Mouse (Mus musculus) embryonic facial prominence, embryonic 13.5 days (tissue): ENCODE results near the gene Smg6. TPM values are rescaled to one million over a fixed set of nuclear protein-coding genes. Genes with fewer than 3 reads are reported as not detected.
A peak's percentile ranks its signal among the peaks of the same experiment; 100 is the strongest.

Experiments used
- ATAC-seq: fragments of 200-750 bp; cut with Nextera tagmentation; 2 replicates; pipeline ENCODE4 v1.8.0; 2017; ENCODE audit warnings: low read depth; ENCODE audit not compliant: insufficient number of reproducible peaks, insufficient read depth, low FRiP score, low TSS enrichment
- H3K27ac ChIP-seq: fragments of 300-500 bp; sonication (generic); 2 replicates; pipeline ENCODE4 v1.5.1; 2015; ENCODE audit warnings: moderate library complexity, mild to moderate bottlenecking, inconsistent platforms
- H3K27me3 ChIP-seq: fragments of 300-500 bp; sonication (generic); 2 replicates; pipeline ENCODE4 v1.6.1; 2015; ENCODE audit warnings: mild to moderate bottlenecking, inconsistent platforms
- H3K36me3 ChIP-seq: fragments of 300-500 bp; sonication (generic); 2 replicates; pipeline ENCODE4 v1.6.1; 2015; ENCODE audit warnings: mild to moderate bottlenecking, inconsistent platforms
- H3K4me1 ChIP-seq: fragments of 300-500 bp; sonication (generic); 2 replicates; pipeline ENCODE4 v1.6.1; 2015; ENCODE audit warnings: inconsistent platforms
- H3K4me2 ChIP-seq: fragments of 300-500 bp; sonication (generic); 2 replicates; pipeline ENCODE4 v1.6.1; 2015; ENCODE audit warnings: moderate library complexity, mild to moderate bottlenecking, inconsistent platforms
- H3K4me3 ChIP-seq: fragments of 300-500 bp; sonication (generic); 2 replicates; pipeline ENCODE4 v1.5.1; 2015; ENCODE audit warnings: mild to moderate bottlenecking, inconsistent platforms
- H3K9ac ChIP-seq: fragments of 300-500 bp; sonication (generic); 2 replicates; pipeline ENCODE4 v1.6.1; 2015; ENCODE audit warnings: mild to moderate bottlenecking, inconsistent platforms
- H3K9me3 ChIP-seq: fragments of 300-500 bp; sonication (generic); 2 replicates; pipeline ENCODE4 v1.6.1; 2016; ENCODE audit warnings: inconsistent platforms
- WGBS: fragments of 180-500 bp; shearing (Covaris S2); methylation state at CpG from one replicate; pipeline ENCODE4 v1.1.7; 2015; ENCODE audit warnings: mixed read lengths; 5-methylcytosine and 5-hydroxymethylcytosine counted together
- polyA plus RNA-seq: library from polyadenylated mRNA; unstranded; fragments of >200 nt; fragmentation: Nextera tagmentation; extraction: Ambion mirVana; gene quantifications from 2 replicates; pipeline ENCODE4 v1.2.1, GENCODE M21; 2015

Smg6 gene
- polyA plus RNA-seq, 1 experiment from 2014 or later: 22.5 TPM

DNA sequence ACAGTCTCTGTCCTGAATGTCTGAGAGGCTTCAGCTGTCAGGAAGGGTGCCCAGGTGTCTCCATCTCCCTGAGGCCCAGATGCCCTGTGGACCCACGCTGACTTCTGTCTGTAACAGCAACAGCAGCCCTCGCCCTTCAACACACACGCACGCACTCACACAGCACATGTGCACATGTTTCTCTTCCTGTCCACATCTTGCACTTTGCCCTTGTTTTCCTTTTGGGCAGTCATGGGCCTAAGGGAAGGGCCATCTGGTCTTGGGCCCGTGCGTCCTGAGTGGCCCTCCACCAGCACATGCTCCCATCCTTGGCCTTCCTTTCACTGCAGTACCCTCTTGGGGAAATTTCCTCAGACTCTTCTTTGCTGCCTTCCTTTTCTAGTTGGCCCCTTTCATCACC is 237.8 kb downstream of the Smg6 start:
- Histone ChIP-seq H3K4me1 (peaks cover 45% of the 10 kb centered on the region), H3K4me2 (no peak overlapping the region), H3K36me3 (peaks cover 59% of the 10 kb centered on the region), H3K9ac (peak overlapping the region; percentile 33; the same call in 1 of the 2 replicates), H3K27ac (no peak overlapping the region), H3K27me3 (peaks cover 62% of the 10 kb centered on the region), H3K9me3 (no peaks in the 10 kb centered on the region), H3K4me3 (no peak overlapping the region)
- 79% methylated on average over 6 of the region's 6 CpGs for WGBS
- no peak for ATAC-seq

DNA sequence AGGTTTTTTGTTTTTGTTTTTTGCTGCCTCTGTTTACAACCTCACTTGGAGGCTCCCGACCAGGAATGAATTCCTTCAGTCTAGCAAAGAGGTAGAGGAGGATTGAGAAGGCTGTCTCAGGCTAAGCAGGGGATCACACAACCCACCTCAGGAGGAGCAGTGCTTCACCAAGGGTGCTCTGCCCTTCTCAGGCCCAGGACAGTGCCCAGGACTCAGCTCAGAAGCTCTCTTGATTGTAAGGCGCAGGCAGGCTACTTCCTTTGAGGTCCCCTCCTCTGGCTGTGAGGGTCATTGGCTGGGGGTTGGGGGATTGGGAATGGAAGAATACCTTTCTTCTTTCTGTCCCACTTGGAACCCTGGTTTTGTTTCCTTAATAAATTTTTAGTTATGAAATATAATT is 238.4 kb downstream of the Smg6 start:
- H3K27ac ChIP-seq: no peak overlapping the region
- 73% methylated on average over 2 of the region's 2 CpGs for WGBS
- H3K4me2 ChIP-seq: no peak overlapping the region
- ATAC-seq: no peak
- peaks cover 49% of the 10 kb centered on the region for H3K4me1 ChIP-seq
- H3K9me3 ChIP-seq: no peaks in the 10 kb centered on the region
- peaks cover 54% of the 10 kb centered on the region for H3K36me3 ChIP-seq
- peaks cover 68% of the 10 kb centered on the region for H3K27me3 ChIP-seq
- H3K4me3 ChIP-seq: no peak overlapping the region
- H3K9ac ChIP-seq: no peak overlapping the region

DNA sequence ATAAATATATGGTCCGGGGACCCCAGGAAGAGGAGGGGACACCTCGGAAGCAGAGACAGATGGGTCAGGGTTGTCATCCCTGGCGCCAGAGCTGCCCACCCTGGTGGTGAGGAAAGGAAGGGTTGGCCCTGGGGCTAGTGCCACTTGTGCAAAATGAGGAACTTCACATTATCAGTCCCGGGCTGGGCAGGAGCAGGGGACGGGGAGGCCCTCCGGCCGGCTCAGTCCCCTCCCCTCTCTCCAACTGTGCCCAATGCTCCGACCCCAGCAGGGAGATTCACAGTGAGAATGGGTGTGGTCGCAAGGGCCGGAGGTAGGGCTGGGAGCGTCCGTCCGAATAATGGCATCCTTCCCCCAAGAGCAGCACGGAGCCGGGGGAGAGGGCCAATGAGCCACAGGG is 239.1 kb downstream of the Smg6 start:
- H3K27ac ChIP-seq: no peak overlapping the region
- peaks cover 56% of the 10 kb centered on the region for H3K4me1 ChIP-seq
- peaks cover 75% of the 10 kb centered on the region for H3K27me3 ChIP-seq
- H3K9ac ChIP-seq: peak overlapping the region; percentile 74; the same call in 1 of the 2 replicates
- 18% methylated on average over 15 of the region's 15 CpGs for WGBS
- H3K9me3 ChIP-seq: no peaks in the 10 kb centered on the region
- peak overlapping the region; percentile 60 for H3K4me3 ChIP-seq
- peak overlapping the region; percentile 94 for H3K4me2 ChIP-seq
- no peak for ATAC-seq
- peaks cover 47% of the 10 kb centered on the region for H3K36me3 ChIP-seq

DNA sequence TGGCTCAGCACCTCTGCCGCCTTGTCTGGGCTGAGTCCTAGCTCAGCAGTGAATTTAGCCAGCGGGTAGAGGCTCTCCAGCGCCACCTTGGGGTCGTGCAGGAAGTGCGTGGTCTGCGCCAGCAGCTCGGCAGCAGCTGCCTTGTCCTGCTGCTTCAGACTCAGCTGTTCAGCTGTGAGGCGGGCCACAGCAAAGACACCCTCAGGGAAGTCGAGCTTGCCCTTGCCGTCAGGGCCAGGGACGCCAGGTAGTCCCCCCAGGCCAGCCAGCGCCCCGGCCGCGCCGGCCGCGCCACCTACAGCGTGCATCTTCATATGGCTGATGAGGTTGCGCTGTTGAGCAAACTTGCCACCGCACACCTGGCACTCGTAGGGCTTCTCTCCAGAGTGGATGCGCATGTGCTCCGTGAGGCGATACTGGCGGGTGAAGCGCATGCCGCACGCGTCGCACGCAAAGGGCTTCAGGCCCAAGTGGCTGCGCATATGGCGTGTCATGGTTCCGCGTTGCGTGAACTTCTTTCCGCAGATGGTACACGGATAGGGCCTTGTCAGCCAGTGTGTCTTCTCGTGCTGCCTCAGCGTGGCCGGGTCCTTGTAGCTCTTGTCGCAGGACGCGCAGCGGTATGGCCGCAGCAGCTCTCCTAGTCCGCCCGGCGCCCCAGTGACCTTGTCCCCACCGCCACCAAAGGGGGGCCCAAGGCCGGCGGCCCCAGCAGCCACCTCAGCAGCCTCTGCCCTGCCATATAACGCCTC is 240.0 kb downstream of the Smg6 start:
- Histone ChIP-seq H3K4me1 (peaks cover 65% of the 10 kb centered on the region), H3K36me3 (peaks cover 39% of the 10 kb centered on the region), H3K27ac (peak overlapping the region; percentile 22; the same call in 1 of the 2 replicates)

DNA sequence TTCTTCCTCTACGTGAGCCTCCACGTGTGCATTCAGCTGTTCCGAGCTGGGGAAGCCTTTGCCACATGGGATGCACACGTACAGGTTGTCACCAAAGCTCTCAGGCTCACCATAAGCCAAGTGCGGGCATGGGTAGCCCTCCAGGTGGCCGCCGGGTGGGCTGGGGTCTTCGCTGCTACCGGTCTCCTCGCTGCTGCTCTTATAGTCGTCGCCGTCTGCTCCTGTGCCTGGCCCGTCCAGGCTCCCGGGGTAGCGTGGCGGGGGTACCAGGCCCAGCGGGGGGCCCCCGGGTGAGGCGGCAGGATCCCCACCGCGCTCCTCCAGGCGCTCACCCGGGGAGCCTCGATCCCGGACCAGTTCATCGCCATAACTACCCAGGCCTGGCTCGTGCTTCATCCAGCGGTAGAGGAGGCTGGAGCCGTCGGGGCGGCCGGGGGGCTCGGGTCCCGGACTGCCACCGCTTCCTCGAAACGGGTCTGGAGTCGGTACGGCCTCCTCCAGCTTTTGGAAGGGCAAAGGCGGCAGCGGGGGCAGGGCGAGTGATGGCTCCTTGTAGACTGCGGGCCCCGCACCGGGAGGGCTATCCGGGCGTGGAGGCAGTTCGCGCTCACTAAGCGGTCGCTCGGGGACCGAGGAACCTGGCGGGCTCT is 240.7 kb downstream of the Smg6 start:
- ATAC-seq: no peak
- H3K36me3 ChIP-seq: peaks cover 33% of the 10 kb centered on the region
- 2% methylated on average over 55 of the region's 55 CpGs for WGBS
- H3K9ac ChIP-seq: peak overlapping the region; percentile 74
- peak overlapping the region; percentile 33; the same call in 1 of the 2 replicates for H3K27ac ChIP-seq
- peak overlapping the region; percentile 94 for H3K4me2 ChIP-seq
- peak overlapping the region; percentile 60 for H3K4me3 ChIP-seq
- H3K4me1 ChIP-seq: peaks cover 67% of the 10 kb centered on the region
- no peaks in the 10 kb centered on the region for H3K9me3 ChIP-seq
- peaks cover 91% of the 10 kb centered on the region for H3K27me3 ChIP-seq

More for the DNA sequence above, 240.0 kb downstream of the Smg6 start:
- peak overlapping the region; percentile 94 for H3K4me2 ChIP-seq
- WGBS: 8% methylated on average over 54 of the region's 54 CpGs
- peak overlapping the region; percentile 74 for H3K9ac ChIP-seq
- H3K9me3 ChIP-seq: no peaks in the 10 kb centered on the region
- peak overlapping the region; percentile 60 for H3K4me3 ChIP-seq
- no peak for ATAC-seq
- peaks cover 84% of the 10 kb centered on the region for H3K27me3 ChIP-seq

DNA sequence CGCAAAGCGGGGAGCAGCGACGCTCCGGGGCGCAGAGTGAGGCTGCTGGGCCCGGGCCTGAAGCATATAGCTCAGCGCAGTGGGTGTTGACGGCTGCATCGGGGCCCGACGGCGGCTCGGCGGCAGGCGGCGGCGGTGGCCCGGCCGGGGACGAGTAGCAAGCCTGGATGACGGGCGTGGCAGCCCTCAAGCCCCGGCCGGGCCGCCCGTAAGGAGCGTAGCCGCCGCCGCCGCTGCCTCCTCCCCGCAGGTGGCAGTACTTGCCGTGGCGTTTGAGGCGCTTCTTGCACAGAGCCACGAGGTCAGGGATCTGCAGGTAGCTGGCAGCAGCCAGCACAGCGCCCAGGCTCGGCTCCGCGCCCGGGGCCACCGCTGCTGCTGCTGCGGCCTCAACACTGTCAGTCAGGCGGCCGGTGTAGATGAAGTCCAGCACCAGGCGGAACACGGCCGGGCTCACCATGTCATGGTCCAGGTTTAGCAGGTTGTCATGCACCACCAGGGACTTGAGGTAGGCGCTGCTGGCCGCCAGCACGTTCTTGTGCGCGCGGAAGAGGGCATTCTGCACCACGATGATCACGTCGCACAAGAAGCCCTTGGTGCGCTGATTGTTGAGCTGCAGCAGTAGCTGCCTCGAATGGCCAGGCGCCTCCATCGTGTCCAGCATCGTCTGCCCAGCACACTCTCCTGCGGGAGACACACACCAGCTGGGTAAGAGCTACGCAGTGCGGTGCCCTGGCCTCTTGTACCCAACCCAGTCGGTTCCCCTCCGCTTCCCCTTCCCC is 241.4 kb downstream of the Smg6 start:
- WGBS: 3% methylated on average over 67 of the region's 68 CpGs
- peak overlapping the region; percentile 68 for H3K27ac ChIP-seq
- H3K4me2 ChIP-seq: peak overlapping the region; percentile 94
- peaks cover 68% of the 10 kb centered on the region for H3K4me1 ChIP-seq
- peaks cover 27% of the 10 kb centered on the region for H3K36me3 ChIP-seq
- ATAC-seq: no peak
- peaks cover 98% of the 10 kb centered on the region for H3K27me3 ChIP-seq
- H3K4me3 ChIP-seq: peak overlapping the region; percentile 60
- H3K9ac ChIP-seq: peak overlapping the region; percentile 74
- no peaks in the 10 kb centered on the region for H3K9me3 ChIP-seq

DNA sequence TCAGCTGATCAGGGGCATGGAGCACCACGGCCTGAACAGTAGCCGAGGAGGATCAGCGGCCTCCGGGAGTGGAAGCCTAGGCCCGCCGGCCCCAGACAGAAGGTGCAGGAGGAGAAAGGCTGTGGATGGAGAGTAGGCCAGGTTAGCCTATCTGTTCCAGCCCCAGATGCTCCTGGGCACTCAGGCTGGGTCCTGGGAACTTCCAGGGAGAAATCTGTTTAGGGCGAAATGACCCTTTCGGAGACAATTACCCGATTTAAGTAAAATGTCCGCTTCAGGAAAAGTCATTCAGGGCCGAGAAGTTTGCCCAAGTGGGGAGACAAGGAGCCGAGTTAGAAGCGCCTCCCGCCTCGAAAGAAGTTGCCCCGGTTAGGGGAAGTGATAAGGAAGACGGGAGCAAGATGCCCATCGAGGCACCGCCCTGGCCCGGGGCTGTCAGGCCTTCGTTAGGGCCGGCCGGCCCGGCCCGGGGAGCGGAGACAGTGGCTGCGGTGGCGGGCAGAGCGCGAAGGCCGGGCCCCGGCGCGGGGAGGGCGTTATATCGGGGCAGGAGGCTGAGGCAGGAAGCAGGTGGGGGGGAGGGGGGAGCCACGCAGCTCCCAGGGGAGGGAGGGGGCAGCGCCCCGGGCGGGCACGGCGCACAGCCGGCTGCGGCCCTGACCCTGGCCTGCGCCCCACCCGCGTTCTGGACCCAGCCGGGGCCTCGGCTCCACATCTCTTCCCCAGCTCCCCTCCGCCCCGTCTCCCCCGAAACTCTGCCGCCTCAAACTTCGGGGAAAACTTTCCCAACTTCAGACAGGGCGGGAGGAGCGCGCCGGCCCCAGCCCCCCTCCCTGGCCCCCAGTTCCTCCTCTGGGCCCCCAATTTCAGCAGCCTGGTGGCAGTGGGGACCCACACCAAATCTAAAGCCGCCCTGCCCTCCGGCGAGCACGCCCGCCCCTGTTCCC is 242.3 kb downstream of the Smg6 start:
- peak overlapping the region; percentile 94 for H3K4me2 ChIP-seq
- ATAC-seq: no peak

DNA sequence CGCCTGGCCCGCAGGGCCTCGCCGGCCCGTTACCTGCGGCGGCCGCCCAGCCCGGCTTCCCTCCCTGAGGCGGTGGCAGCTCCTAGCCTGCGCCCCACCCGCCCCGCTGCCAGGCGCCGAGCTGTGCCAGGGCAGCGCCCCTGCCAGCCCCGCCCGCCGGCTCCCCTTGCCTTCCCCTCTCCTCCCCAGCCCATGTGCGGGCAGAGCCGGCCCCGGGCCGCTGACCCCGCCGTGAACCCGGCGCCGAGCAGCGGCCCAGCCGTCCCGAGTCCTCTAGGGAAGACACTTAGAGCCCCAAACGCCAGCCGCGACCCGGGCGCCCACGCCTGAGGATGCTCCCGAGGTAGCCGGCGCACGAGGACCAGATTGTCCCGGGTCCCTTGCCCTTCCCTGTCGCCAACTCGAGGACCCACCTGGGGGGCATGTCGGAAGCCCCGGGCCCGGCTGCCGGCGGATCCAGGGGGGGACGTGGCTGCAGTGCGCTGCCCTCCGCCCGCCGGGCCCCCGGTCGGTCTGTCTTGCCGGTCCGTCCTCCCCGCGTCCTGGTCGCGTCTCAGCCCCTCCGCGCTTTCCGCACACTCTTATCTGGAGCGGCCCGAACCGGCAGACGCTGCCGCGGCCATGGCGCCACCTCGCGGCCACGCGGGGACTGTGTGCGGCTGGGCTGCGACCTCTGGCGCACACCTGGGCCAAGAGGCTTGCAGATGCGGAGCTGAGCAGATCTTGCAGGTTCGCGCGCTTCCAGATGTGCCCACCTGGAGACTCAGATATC is 243.2 kb downstream of the Smg6 start:
- no peak for ATAC-seq
- under 1% methylated on average over 83 of the region's 83 CpGs for WGBS
- peak overlapping the region; percentile 74 for H3K9ac ChIP-seq
- H3K27me3 ChIP-seq: peaks cover 100% of the 10 kb centered on the region
- H3K27ac ChIP-seq: peak overlapping the region; percentile 68
- peaks cover 10% of the 10 kb centered on the region for H3K36me3 ChIP-seq
- no peaks in the 10 kb centered on the region for H3K9me3 ChIP-seq
- peak overlapping the region; percentile 60 for H3K4me3 ChIP-seq
- H3K4me1 ChIP-seq: peaks cover 84% of the 10 kb centered on the region
- H3K4me2 ChIP-seq: peak overlapping the region; percentile 94

More for the DNA sequence above, 242.3 kb downstream of the Smg6 start:
- Histone ChIP-seq H3K27me3 (peaks cover 100% of the 10 kb centered on the region), H3K4me1 (peaks cover 76% of the 10 kb centered on the region), H3K27ac (peak overlapping the region; percentile 68), H3K9ac (peak overlapping the region; percentile 74), H3K36me3 (peaks cover 18% of the 10 kb centered on the region), H3K4me3 (peak overlapping the region; percentile 60), H3K9me3 (no peaks in the 10 kb centered on the region)
- WGBS: 6% methylated on average over 60 of the region's 63 CpGs

DNA sequence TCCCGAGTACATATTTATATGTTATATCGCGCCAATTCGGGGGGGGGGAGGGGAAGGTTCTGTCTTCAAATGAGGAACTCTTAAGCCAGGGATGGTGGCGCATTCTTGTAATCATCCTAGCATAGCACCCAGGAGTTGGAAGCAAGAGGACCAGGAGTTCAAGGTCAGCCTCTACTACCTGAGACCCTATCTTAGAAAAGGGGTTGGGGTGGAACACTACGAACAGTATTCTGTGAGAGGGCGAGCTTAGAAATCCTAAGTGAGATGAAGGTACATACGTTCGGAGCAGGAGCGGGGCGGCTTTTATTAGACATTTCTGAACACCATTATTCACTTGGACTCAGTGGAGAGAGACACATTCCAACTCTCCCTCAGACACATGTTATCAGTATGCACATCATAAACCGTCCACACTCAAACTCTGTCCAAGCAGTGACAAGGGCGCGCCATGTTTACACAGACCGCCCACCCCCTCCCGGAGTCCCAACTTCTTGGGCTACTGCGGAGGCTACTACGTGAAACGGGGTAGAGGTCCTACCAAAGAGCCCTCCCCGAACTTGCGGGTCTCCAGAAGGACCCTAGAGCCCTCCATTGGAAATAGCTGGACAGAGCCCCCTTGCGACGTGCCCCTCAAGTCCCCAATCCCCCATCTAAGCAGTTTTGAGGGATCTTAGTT is 243.9 kb downstream of the Smg6 start, which contains the start of gene Hic1:
TSS of gene Hic1 (minus strand) at position 115 of the 676 bp plus-strand sequence.
- Histone ChIP-seq H3K36me3 (peaks cover 3% of the 10 kb centered on the region; the same call in 1 of the 2 replicates), H3K4me2 (peak within 1 kb of the TSS; percentile 94), H3K9me3 (no peaks in the 10 kb centered on the region), H3K4me1 (peaks cover 90% of the 10 kb centered on the region), H3K27ac (peak within 1 kb of the TSS; percentile 68), H3K9ac (peak within 1 kb of the TSS; percentile 74), H3K4me3 (peak within 1 kb of the TSS; percentile 60), H3K27me3 (peaks cover 93% of the 10 kb centered on the region)
- no peak for ATAC-seq
- 7% methylated on average over 23 of the region's 23 CpGs for WGBS
